Mouse (Mus musculus) heart, postnatal 14 days (tissue): ENCODE measurements around the gene Acer3. TPM values are rescaled to one million over a fixed set of nuclear protein-coding genes. Genes with fewer than 3 reads are reported as not detected.

Experiments used
- DNase-seq, 2 experiments: peaks; one replicate each; pipeline ENCODE4 v3.0.0; 2021 to 2022
- intact Hi-C: fragments of 180-260 bp; cut with DNase I; formaldehyde crosslinking; loops from one replicate; pipeline ENCODE4 v1.15.1; 2025
- total RNA-seq, 2 experiments: library from RNA; stranded (reverse); gene quantifications; 2 replicates each; pipeline ENCODE4 v1.2.3; 2021

Acer3 gene
- total RNA-seq, 2 experiments from 2014 or later, result 9.9 to 11.3 TPM

DNA sequence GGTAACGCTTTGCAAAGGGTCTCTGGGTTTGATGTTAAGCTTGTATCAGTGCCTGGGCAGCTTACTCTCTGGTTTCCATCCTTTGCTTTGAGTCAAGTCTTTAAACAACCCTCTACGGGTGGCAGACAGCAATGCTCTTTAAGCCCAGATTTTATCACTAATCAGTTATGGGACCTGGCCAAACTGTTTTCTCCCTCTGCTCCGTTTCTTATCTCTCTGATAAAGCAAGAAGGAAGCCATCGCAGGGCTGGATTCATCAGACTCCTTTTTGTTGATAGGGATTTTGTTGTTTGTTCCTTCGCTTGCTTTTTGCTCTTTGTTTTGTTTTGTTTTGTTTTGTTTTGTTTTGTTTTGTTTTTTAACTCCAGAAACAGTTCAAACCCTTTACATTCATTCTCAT is 19.3 kb upstream of the Acer3 start:
- DNase-seq, result no peak
- intact Hi-C loops, result loop anchor here (2.0 to 5.0 kb wide), 2 partner anchors 33 to 186 kb away; no protein-coding TSS in a partner anchor

DNA sequence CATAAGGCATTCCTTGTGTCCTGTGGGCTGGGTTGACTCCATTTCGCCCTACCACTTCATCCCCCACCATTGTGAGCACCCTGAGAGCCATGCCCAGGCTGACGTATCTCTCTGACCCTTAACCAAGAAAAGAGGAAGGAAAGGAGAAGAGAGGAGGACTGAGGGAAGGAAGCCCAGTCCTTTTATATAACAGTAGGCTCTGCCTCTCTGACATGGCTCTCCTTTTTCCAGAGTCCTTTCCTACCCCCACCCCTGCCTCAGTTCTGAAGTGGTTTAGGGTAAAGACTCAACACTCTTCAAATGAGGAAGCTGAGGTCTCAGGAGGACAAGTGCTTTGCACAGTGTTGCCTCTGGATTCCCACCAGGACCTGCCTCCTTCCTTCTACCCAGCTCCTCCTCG is 13.0 kb upstream of the Acer3 start:
- intact Hi-C loops, result no loop called here
- no peak for DNase-seq

- intact Hi-C loops, result no loop called here
- DNase-seq, result no peak
These were observed 12.5 kb upstream of the Acer3 start for GRCm38 (mm10) chr7:98333507-98333906.

DNA sequence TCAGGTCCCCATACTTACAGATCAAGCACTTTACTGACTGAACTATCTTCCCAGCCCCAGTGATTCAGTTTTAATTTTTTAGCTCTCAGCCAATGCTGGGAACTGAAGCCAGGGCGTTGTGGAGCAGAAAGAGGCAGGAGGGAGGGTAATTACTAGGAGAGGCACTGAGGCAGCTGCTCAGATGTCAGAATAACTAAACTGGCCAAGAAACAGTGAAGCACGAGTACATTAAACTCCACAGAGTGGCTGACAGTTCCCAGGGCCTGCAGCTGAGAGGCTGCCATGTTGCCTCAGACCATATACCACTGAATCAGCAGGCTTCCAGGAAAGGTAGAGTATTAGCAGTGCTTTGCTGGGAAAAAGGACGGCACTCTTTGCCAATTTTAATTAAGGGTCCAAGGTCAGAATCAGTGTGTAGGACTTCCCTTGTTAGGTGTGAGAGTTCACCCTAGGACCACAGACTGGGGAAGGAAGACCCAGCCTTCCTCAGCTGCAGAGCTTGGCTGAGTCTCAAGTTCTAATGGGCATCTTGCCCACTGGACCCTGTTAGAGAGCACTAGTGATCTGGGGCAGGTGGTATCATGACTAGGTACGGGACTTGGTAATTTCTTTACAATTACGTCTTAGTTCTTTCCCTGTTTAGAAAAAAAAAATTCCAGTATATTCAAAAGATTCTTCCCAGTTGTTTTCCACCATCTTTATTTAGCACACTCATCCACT is 11.8 kb upstream of the Acer3 start:
- intact Hi-C loops, result no loop called here
- no peak for DNase-seq

GRCm38 (mm10) chr7:98331932-98332331 is 10.9 kb upstream of the Acer3 start:
- DNase-seq, result no peak
- intact Hi-C loops, result no loop called here

GRCm38 (mm10) chr7:98330375-98331002 is 9.5 kb upstream of the Acer3 start:
- no peak for DNase-seq
- intact Hi-C loops, result no loop called here

DNA sequence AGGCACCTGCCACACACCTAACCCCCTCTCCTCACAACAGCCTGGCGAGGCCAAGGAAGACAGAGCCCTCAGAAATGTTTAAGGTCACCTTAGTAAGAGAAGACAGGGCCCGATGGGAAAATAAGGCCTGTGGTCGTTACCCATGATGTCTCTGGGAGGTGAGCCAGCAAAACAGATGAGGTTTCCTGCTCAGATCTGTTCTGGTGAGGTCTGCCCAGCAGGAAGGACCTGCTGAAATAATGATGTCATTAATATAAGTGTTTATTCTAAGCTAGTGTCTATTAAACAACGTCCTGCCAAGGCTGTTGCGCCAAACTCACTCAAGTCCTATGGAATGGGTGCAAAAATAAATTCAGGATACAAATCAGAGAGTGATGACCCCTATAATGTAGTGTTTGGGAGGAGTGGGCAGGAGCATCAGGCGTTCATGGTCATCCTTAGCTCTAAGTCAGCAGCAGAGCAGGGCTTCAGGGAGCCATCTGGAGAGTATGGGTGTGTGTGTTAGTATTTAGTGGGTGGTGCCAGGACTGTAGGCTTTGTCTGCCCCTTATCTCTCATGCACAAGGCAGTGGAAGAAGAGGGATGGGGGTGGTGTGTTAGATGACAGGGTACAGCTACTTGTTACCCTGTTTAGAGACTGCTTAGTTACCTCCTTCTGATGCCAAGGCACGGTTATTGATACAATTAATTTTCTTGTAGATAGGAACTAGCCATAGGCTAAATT is 8.8 kb upstream of the Acer3 start:
- intact Hi-C loops, result no loop called here
- no peak for DNase-seq

- intact Hi-C loops, result no loop called here
- DNase-seq, result no peak
These were observed 7.3 kb upstream of the Acer3 start for GRCm38 (mm10) chr7:98328311-98328710.

GRCm38 (mm10) chr7:98326051-98326450 is 5.0 kb upstream of the Acer3 start:
- DNase-seq, result no peak
- intact Hi-C loops, result no loop called here

- DNase-seq, result no peak
- intact Hi-C loops, result no loop called here
These were observed 3.2 kb upstream of the Acer3 start for GRCm38 (mm10) chr7:98324228-98324627.

DNA sequence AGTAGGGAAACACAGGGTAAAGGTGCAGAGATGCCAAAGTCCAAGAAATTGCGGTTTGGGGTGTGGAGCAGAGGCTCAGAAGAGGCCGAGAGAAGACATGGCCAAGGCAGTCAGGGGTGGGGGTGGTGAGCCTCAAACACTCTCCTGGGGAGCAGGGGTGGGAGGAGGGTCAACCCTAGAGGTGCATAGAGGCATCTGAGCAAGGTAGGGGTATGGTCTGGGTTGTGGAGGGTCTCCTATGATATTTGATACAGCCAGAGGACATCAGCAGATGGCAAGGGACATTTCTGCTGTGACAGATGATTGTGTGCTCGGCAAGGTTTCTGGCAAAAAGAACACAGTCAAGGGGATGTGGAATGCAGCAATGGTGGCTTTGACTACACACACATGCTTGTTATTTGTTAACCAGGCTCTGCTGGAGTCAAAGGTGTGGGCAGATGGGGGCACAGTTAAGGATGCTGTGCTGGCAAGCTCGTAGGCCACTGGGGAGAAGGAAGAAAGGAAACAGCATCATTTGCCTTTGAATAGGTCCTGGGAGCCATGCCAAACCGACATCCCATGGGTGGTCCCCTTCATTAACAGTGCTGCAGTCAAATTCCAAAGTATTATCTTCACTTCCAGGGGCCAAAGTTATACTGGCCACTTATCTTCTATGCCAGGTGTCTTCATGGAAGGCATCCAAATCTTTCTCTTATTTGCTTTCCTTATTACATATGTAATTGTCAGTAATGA is 2.4 kb upstream of the Acer3 start:
- intact Hi-C loops, result no loop called here
- peak; percentile 29 to 30 for DNase-seq

GRCm38 (mm10) chr7:98322415-98322814 is 1.4 kb upstream of the Acer3 start:
- DNase-seq, result no peak
- intact Hi-C loops, result no loop called here

DNA sequence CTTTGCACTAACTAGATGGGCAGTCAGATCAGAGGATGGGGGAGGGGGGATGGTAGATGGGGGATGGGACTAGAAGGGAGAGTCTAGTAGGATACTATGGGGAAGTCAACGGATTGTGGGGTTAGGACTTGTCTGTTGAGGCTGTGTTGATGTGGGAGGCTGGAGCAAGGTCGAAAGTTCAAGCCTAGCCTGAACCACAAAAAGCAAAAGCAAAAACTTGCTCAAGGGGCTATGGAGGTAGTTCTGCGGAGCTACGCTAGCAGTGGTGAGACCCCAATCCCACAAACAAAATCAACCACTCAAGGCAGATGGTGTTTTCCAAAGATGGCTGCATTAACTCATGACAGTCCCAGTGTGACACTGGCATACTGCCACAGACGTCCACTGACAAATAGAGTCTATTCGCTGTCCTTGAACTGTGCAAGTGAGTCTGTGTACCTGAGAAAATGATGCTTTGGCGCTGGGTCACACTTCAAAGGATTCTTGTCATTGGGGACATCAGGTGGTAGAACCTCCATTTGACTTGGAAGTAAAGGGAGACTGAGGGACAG is 927 bp downstream of the Acer3 start:
- DNase-seq, result no peak
- intact Hi-C loops, result no loop called here

- intact Hi-C loops, result no loop called here
- no peak for DNase-seq
These were observed 4.4 kb downstream of the Acer3 start for GRCm38 (mm10) chr7:98316568-98316967.

- intact Hi-C loops, result no loop called here
These were observed 5.9 kb downstream of the Acer3 start for GRCm38 (mm10) chr7:98315087-98315486.

DNA sequence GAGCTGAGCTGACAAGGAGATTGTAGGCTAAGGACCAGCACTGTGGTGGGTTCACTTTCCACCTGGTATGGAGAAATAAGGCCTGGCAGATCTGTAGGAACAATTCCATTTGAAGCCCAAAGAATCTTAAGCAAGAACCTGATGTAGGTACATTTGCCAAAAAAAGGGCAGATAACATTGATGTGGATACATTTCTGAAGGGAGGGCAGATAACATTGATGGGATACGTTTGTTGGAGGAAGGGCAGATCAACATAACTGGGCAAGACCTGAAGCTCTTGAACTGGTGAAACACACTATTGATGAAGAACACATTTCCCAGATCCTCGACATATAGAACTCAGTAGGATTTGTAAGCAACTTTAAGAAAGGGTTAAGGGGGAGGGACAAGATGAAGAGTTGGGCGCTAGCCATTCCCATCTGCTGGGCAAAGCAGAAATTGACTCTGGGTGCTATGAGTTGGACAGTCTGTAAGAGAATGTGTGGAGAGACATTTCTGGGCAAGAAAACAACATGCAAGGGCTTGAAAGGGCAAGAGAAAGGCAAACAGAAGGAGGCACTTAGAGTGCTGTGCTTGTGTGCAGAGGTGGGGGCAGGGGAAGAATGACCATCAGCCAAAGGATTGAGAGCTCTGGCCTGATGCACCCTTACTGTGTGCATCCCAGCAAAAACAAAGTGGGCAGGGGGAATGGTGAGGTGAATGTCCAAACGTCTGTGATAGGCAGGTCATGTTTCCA is 8.7 kb downstream of the Acer3 start:
- intact Hi-C loops, result no loop called here
- DNase-seq, result no peak

More at GRCm38 (mm10) chr7:98315087-98315486, 5.9 kb downstream of the Acer3 start:
- no peak for DNase-seq

DNA sequence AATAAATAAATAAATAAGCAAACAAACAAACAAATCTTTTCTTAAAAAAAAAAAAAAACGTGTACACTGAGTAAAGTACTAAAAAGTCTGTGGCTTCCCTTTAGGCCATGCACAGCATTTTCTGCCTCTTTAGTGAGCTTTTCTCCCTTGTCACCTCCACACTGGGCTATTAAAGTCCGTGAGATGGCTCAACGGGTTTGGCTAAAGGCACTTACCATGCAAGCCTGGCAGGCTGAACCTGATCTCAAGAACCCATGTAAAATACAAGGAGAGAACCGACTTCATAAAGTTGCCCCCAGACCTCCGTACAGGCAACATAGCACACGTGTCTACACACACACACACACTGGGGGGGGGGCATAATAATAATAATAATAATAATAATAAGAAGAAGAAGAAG is 10.7 kb downstream of the Acer3 start:
- DNase-seq, result no peak
- intact Hi-C loops, result no loop called here

- peak; percentile 97 to 98 for DNase-seq
- intact Hi-C loops, result loop anchor here (5.0 kb wide), 1 partner anchor 33 kb away; no protein-coding TSS in a partner anchor
These were observed 11.6 kb downstream of the Acer3 start for GRCm38 (mm10) chr7:98309219-98310030.
